Mouse (Mus musculus) brain, embryonic 14.5 days (tissue): ENCODE data around the gene Myo3a.

Source experiments
- CTCF ChIP-seq: fragments of 200-500 bp; IDR thresholded peaks from 2 replicates; pipeline ENCODE4 v1.5.1; 2012; ENCODE audit warnings: inconsistent platforms, mild to moderate bottlenecking, moderate library complexity, borderline replicate concordance; ENCODE audit not compliant: insufficient read depth, insufficient read length; ENCODE audit errors: extremely low read depth
- POLR2A ChIP-seq: fragments of 200-500 bp; IDR thresholded peaks from 2 replicates; pipeline ENCODE4 v1.6.1; 2012; ENCODE audit warnings: mild to moderate bottlenecking, inconsistent platforms, borderline replicate concordance; ENCODE audit not compliant: poor library complexity, insufficient read depth, insufficient read length, severe bottlenecking; ENCODE audit errors: extremely low read depth

DNA sequence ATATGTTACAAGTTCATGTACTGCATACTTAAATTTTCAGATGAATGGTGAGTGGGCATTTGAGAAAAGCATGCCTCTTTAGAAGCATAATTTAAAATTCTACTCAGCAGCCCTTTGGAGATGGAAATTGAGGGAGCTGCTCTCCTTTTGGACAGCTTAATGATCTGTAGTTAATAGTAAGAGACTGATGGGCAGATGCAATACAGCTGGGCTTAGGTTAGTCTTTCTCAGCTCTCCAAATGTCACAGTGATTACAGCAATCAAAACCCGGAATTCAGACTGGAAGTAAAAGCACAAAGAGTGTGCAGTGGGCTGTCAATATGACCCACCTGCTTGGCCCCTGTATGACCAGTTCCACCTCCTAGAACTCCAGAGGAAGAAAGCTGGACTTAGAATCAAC, 418.8 kb downstream of the Myo3a start:
- TF ChIP-seq POLR2A (no peak), CTCF (no peak)
